Mouse (Mus musculus): ENCODE measurements at regions not wholly inside any gene's neighbourhood (a gene's known extent, or its start where the extent isn't known, plus 50 kb on each side); places are given as distances from the start of the nearest gene placed in this dataset.

- no peak for TF ChIP-seq POLR2A (IDR thresholded peaks at IDR 0.05; ENCODE audit: borderline replicate concordance, control insufficient read depth, low read depth, low read length)
- TF ChIP-seq CTCF (IDR thresholded peaks at IDR 0.05; ENCODE audit: control insufficient read depth, insufficient read depth, low read length) = no peak
Observed at GRCm38 (mm10) chr13:31695725-31696124, 70.1 kb downstream of the Foxf2 start.
